Mouse (Mus musculus): Measurements from ENCODE around the gene Cdc42.

The Cdc42 gene

GRCm38 (mm10) chr4:137357517-137358254 lies at the start of gene Cdc42:
Cdc42 (minus strand) TSS chr4:137357720.
- DNase-seq (ENCODE audit: low read depth) = peak; percentile 97

DNA sequence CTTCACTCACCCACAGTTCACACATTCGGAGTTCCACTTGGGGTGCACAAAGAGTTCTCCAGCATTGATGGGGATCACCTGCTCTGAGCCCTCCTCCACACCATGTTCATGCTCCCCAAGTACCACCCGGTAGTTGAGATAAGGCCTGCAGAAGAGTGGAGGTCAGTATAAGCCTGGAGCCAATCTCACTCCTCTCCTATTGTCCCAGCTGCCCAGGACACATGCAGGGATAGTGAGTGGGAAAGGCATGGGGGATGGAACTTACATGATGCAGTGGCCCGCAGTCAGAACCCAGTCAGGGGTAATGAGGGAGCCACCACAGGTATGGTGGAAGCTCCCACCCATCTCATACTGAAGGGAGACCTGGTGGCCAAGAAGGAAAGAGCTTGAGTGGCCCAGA lies 48.1 kb upstream of the Cdc42 start:
- no peak for DNase-seq (ENCODE audit: low read depth)

GRCm38 (mm10) chr4:137396641-137397525 lies 39.4 kb upstream of the Cdc42 start:
- peak; percentile 68 for DNase-seq (ENCODE audit: low read depth)

DNA sequence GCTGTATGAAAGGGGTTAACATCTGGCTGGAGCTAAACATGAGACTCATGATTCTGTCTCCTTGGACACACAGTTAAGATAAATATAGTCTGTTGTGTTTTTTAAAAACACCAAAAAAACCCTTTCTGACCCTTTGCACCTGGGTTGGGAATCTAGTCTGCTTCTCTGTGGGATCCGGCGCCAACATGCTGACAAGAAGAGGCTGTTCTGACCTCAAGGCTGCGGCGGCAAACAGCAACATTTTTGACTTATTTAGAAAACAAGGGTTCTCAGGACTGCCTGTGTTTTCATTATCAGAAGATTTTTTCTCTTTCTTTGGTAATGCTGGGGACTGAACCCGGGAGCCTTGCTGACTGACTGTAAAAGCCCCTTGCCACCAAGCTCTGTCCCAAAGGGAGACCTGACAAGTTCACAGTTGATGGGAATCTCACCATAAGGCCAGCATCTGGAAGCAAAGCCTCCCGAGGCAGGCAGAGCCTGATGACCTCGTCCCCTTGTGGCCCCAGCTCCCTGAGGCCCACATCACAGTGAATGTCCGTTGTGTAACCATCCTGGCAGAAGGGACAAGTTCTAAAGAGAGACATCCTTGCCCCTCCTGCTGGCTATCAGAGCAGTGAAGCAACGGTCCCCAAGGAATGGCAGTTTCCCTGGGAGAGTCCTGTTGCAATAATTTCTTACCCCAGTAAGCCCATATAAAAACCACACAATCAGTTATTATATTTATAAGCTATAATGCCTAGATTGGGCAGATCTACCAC lies 36.0 kb upstream of the Cdc42 start:
- peak; percentile 32 for DNase-seq (ENCODE audit: low read depth)

DNA sequence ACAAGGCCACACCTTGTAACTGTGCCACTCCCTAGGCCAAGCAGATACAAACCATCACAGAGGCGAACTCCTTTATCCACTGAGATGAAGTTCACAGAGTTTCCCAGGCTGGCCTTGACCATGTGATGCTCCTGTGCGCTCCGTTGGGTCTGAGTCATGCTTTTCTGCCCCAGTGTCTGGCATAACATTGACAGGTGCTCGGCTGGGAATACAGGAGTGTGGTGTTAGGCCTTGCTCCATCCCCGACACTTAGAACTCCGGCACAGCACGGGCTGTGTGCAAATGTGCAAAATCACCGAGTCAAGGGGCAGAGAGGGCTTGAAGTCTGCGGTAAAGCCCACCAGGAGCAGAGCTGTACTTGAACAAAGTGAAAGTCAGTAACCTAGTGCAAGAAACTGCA lies 35.4 kb upstream of the Cdc42 start:
- no peak for DNase-seq (ENCODE audit: low read depth)

DNA sequence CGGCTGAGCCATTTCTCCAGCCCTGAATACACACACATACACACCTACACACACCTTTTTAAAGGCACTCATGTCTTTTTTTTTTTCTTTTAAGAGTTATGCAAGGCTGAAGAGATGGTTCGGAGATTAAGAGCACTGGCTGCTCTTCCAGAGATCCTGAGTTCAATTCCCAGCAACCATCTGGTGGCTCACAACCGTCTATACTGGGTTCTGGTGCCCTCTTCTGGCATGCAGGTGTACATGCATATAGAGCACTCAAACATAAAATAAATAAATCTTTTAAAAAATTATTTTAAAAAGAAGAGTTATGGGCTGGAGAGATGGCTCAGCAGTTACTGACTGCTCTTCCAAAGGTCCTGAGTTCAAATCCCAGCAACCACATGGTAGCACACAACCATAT lies 33.8 kb upstream of the Cdc42 start:
- peak; percentile 38 for DNase-seq (ENCODE audit: low read depth)

DNA sequence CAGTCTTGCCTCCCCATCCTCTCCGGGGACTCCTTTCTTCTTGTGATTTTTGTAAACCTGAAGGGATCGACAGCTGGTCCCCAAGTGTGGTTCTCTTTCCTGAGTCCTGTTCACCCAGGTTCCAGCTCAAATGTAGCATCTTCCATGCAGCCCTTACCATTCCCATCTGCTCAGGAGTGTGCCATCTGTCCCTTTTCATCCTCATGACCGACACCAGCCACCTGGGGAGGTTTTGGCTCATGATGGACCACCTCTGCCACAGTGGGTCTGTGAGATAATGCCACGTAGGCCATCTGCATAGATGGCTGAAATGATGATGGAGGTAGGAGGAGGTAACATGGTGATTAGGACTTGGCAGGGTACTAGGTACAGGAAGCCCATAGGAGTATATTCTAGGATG lies 32.7 kb upstream of the Cdc42 start:
- DNase-seq (ENCODE audit: low read depth) = no peak

DNA sequence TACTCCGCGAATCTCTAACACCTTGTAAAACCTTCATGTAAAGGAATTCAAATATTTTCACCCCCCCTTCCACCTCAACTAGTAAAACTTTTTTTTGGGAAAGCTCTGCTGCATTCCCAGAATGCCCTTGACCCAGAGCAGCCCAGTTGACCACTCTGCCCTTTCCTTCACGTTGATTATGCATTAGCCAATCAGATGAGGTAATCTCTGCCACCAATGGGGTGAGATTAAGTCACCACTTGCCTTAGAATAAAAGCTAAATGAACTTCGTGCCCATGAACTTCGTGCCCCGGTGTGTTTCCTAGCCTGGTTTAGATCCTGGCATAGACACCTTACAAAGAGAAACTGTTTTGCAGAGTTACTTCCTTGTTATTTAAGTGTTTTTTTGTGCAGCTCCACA lies 31.5 kb upstream of the Cdc42 start:
- DNase-seq (ENCODE audit: low read depth) = peak; percentile 33

DNA sequence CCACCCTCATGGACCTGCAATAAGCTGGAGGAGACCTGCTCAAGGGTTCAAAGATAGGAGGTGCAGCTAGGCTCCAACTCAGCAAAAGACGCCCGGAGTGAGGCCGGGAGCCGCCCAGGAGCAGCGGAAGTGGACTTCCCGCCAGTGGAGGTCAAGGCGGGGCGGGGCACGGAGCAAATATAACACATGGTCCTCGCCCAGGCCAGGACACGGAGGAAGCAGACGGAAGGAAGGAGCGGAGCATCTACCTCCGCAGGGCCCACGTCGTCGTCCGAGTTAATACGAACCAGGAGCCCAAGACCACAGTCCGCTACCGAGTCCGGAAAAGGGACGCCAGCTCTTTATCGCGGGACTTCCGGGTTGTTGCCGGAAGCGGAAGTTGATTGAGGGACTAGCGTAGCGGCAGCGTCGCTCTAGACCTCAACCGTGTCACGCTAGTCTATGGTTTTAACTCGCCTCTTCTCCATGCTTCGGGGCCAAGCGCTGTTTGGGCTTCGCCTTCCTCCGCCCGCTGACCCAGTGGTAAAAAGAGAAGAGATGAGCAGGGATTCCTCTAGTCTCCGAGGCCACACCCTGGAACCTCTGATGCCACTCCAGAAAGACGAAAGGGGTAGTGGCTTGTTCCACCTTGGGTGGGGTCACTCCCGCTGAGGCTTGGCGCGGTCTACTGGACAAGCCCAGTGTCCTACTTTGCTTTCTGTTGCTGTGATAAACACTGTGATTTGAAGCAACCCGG lies 30.7 kb upstream of the Cdc42 start:
- DNase-seq (ENCODE audit: low read depth) = peak; percentile 90

DNA sequence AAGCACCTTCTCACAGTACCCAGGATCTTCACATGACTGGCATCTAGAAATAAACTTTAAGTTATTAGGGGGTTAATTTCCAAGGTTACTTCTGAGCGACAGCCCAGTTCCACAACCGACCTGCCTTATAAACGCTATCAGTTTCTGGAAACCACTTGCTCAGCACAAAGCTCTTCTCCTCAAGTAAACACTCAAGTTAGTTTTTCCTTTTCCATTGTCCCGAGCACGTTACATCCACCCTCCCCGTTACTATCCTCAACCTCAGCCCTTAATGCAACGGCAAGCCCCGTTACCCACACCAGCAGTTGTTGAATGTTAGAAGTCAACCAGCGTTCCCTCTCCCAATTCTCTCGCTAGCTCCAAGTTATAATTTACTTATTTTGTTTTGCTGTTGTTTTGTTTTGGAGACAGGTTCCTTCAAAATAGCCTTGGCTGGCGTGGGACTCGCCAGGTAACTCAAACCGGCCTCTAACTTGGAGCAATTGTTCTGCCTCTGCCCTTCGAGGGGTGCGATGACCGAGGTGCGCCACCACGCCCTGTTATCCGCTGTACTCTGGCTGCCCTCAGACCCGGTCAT lies 30.1 kb upstream of the Cdc42 start:
- no peak for DNase-seq (ENCODE audit: low read depth)

- DNase-seq (ENCODE audit: low read depth) = no peak
These were observed 23.4 kb upstream of the Cdc42 start for GRCm38 (mm10) chr4:137380702-137381605.

- DNase-seq (ENCODE audit: low read depth) = no peak
These were observed 22.3 kb upstream of the Cdc42 start for GRCm38 (mm10) chr4:137379713-137380255.

GRCm38 (mm10) chr4:137379085-137379484 lies 21.6 kb upstream of the Cdc42 start:
- DNase-seq (ENCODE audit: low read depth) = no peak

- no peak for DNase-seq (ENCODE audit: low read depth)
These were observed 20.2 kb upstream of the Cdc42 start for GRCm38 (mm10) chr4:137377526-137378304.

DNA sequence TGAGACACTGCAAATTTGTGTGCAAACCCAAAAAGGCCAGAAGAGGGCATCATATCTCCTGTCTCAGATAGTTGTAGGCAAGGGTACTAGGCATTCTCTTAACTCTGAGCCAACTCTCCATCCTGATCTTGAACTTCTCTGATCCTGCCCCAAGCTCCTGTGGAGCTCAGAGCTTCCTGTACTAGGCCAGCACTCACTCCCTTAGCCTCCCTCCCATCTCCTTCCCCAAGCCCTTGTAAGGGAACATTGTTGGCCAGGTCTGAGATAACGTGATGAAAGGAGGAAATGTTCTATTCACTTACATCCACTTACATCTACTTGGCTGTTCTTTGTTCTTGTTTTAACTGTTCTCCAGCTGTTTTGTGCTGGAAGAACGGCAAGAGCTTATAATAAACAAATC lies 19.3 kb upstream of the Cdc42 start:
- DNase-seq (ENCODE audit: low read depth) = no peak

DNA sequence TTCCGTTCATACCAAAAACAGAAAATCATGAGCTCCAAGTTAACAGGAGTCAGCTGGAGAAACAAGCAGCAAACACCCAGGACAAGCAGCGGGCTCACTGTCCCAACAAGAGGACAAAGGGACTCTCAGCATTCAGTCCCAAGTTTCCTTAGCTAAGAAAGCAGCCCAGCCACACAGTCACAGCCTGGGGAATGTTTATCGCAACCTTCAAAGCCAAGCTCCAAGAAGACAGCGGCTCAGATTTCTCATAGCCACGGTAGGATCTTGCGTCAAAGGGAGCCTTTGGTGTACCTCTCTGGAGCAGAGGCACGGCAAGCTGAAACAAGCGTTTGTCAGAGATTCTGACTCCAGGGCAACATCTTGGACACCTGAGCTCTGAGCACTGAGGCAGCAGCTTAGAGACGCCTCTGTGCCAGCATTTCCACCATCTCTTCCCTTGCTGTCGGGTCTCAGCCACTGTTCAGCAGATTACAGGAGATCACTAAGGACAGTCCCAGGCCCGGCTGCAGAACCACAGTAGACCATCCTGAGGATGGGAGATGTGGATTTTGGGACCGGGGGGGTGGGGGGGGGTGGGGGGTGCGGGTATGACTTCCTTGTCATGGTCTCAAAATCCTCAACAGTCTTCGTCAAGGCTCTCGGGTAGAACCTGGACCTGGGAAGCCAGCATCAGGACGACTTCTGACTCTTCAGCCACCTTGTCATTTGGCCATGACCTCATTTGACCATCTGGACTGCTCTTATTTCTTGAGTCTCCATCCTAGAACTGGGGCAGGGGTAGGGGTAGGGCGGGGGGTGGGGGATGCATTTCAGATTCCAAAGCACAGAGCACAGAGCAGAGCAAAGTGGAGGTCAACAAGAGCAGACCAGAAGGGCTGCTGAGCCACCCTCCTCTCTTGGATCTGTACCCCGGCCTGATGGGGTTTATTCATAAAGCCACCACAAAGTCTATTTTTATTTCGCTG lies 18.1 kb upstream of the Cdc42 start:
- peak; percentile 19 for DNase-seq (ENCODE audit: low read depth)

GRCm38 (mm10) chr4:137373711-137374110 lies 16.2 kb upstream of the Cdc42 start:
- DNase-seq (ENCODE audit: low read depth) = no peak

Data from NIH3T3 (cell line).